Mouse (Mus musculus) C2C12 (cell line): ENCODE measurements around the gene Grin2a. TPM values are rescaled to one million over a fixed set of nuclear protein-coding genes. Genes with fewer than 3 reads are reported as not detected.

Experiments used
- H3K27me3 ChIP-seq: one replicate; pipeline ENCODE4 v1.6.1; 2011; ENCODE audit not compliant: control insufficient read depth, insufficient read depth, insufficient read length
- H3K36me3 ChIP-seq: one replicate; pipeline ENCODE4 v1.6.1; 2011; ENCODE audit not compliant: control insufficient read depth, insufficient read depth
- H3K4me3 ChIP-seq: one replicate; pipeline ENCODE4 v1.5.1; 2011; ENCODE audit warnings: mild to moderate bottlenecking, control low read depth; ENCODE audit not compliant: poor library complexity, insufficient read depth, severe bottlenecking
- H3K79me2 ChIP-seq: one replicate; pipeline ENCODE4 v1.6.1; 2011; ENCODE audit not compliant: control insufficient read depth, insufficient read depth
- H3K79me3 ChIP-seq: one replicate; pipeline ENCODE4 v1.6.1; 2011; ENCODE audit warnings: low read depth, control low read depth
- H3ac ChIP-seq: one replicate; pipeline ENCODE3; 2011; ENCODE audit warnings: low read depth; ENCODE audit not compliant: control insufficient read depth, insufficient read length
- CEBPB ChIP-seq: IDR thresholded peaks from one replicate; pipeline ENCODE4 v1.6.1; 2011; ENCODE audit warnings: low read depth, mild to moderate bottlenecking, control low read depth, moderate library complexity
- CTCF ChIP-seq: IDR thresholded peaks from one replicate; pipeline ENCODE4 v1.5.1; 2011; ENCODE audit not compliant: control insufficient read depth, insufficient read depth, insufficient read length
- FOSL1 ChIP-seq: IDR thresholded peaks from one replicate; pipeline ENCODE4 v1.8.0; 2011; ENCODE audit warnings: mild to moderate bottlenecking, low read length; ENCODE audit not compliant: poor library complexity, insufficient read depth, severe bottlenecking
- MAX ChIP-seq: IDR thresholded peaks from one replicate; pipeline ENCODE4 v1.6.1; 2011; ENCODE audit warnings: mild to moderate bottlenecking, control low read depth
- MYOD1 ChIP-seq: IDR thresholded peaks from one replicate; pipeline ENCODE4 v1.6.1; 2011; ENCODE audit warnings: low read depth; ENCODE audit not compliant: control insufficient read depth, insufficient read length
- MYOG ChIP-seq: IDR thresholded peaks from one replicate; pipeline ENCODE4 v1.6.1; 2011; ENCODE audit not compliant: control insufficient read depth, insufficient read length; ENCODE audit errors: extremely low read depth
- USF1 ChIP-seq: IDR thresholded peaks from one replicate; pipeline ENCODE4 v1.6.1; 2011; ENCODE audit warnings: low read depth, mild to moderate bottlenecking, control low read depth, moderate library complexity
- polyA plus RNA-seq: library from polyadenylated mRNA; unstranded; fragments of >200 nt; fragmentation: generic; extraction: Trizol; gene quantifications from one replicate; pipeline ENCODE4 v1.2.1, GENCODE M21; 2012; ENCODE audit warnings: missing spikeins

Gene Grin2a
- polyA plus RNA-seq, 1 experiment: 0.01 TPM

GRCm38 (mm10) chr16:9823686-9824085 is 171.7 kb downstream of the Grin2a start:
- Histone ChIP-seq H3K36me3 (no peaks in the 10 kb centered on the region), H3K27me3 (no peaks in the 10 kb centered on the region), H3K4me3 (no peak overlapping the region), H3K79me3 (no peaks in the 10 kb centered on the region), H3K79me2 (no peaks in the 10 kb centered on the region), H3ac (no peak overlapping the region)
- TF ChIP-seq CEBPB: no peak

DNA sequence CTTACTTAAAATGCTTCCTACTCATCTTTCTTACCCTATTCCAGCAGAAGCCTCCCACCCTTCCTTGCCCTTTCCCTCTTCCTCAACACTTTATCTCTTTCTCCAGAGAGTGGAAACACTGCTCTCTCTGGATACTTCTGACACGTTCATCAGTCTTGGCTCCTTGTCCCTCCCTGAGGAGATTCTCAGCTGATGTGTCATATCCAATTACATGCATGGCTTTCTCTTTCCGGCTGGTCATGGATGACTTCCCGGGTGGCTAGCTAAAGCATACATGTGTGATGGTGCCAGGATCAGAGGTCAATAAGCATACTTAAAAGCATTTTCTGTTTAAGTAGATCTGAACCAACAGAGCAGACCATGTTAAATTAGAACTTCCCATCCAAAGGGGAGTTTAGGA is 175.9 kb downstream of the Grin2a start:
- Histone ChIP-seq H3K27me3 (no peaks in the 10 kb centered on the region), H3K79me2 (no peaks in the 10 kb centered on the region), H3ac (no peak overlapping the region), H3K79me3 (no peaks in the 10 kb centered on the region), H3K4me3 (no peak overlapping the region), H3K36me3 (no peaks in the 10 kb centered on the region)
- TF ChIP-seq MYOG (no peak), USF1 (no peak), CTCF (no peak), MAX (no peak), FOSL1 (no peak), CEBPB (no peak), MYOD1 (no peak)

DNA sequence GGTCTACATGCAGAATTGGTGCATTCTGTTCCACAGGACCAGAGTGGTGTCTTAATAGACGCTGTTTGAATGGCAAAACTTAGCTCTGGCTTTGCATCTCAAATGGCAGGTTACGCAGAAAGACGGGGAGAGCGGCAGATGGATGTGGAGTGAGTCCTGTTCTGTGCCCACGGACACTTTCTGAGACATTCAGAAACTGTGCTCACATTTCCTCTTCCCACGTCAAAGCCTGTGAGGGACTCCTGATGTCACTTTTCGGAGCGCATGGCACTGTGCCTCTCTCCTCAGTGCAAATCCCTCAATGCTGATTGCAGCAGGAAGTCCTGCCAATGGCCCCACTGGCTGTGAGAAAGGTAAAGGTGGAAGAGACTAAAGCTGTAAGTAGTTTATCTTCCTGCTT is 194.0 kb downstream of the Grin2a start:
- no peak overlapping the region for H3ac ChIP-seq
- H3K36me3 ChIP-seq: no peaks in the 10 kb centered on the region
- TF ChIP-seq FOSL1 (no peak), CEBPB (no peak), USF1 (no peak), MAX (no peak), CTCF (no peak), MYOD1 (no peak), MYOG (no peak)
- H3K79me2 ChIP-seq: no peaks in the 10 kb centered on the region
- H3K79me3 ChIP-seq: no peaks in the 10 kb centered on the region
- H3K27me3 ChIP-seq: no peaks in the 10 kb centered on the region
- H3K4me3 ChIP-seq: no peak overlapping the region

- Histone ChIP-seq H3K36me3 (no peaks in the 10 kb centered on the region), H3K27me3 (no peaks in the 10 kb centered on the region), H3ac (no peak overlapping the region), H3K79me3 (no peaks in the 10 kb centered on the region), H3K79me2 (no peaks in the 10 kb centered on the region), H3K4me3 (no peak overlapping the region)
- TF ChIP-seq CEBPB: no peak
- TF ChIP-seq CTCF: no peak
- TF ChIP-seq MYOD1: no peak
- no peak for TF ChIP-seq MAX
- TF ChIP-seq FOSL1: no peak
- no peak for TF ChIP-seq USF1
- TF ChIP-seq MYOG: no peak
These were observed 195.1 kb downstream of the Grin2a start for GRCm38 (mm10) chr16:9800221-9800620.

DNA sequence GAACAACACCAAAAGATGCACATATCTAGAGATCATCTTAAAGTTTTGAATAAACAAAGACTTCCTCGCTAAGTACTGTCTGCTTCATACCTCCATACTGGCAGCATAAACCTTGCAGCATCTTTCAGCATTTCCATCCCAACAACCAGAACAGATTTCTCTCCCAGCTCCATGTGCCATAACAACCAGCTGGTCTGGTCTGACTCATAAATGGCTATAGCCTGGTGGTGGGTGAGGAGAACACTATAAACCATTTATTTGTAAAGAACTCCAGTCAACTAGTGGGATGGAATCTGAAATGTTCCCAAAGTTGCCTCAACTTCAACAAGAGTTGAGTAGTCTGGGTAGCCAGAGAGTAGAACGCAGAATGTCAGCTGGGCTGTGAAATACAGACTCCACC is 202.4 kb downstream of the Grin2a start:
- no peaks in the 10 kb centered on the region for H3K79me2 ChIP-seq
- no peak overlapping the region for H3K4me3 ChIP-seq
- TF ChIP-seq MAX (no peak), FOSL1 (no peak), USF1 (no peak), MYOG (no peak), CEBPB (no peak), MYOD1 (no peak), CTCF (no peak)
- H3K79me3 ChIP-seq: no peaks in the 10 kb centered on the region
- H3ac ChIP-seq: no peak overlapping the region
- no peaks in the 10 kb centered on the region for H3K36me3 ChIP-seq
- no peaks in the 10 kb centered on the region for H3K27me3 ChIP-seq

- TF ChIP-seq MYOG (no peak), MAX (no peak), CTCF (no peak), FOSL1 (no peak), CEBPB (no peak), MYOD1 (no peak), USF1 (no peak)
- Histone ChIP-seq H3K4me3 (no peak overlapping the region), H3ac (no peak overlapping the region), H3K36me3 (no peaks in the 10 kb centered on the region), H3K79me2 (no peaks in the 10 kb centered on the region), H3K79me3 (no peaks in the 10 kb centered on the region), H3K27me3 (no peaks in the 10 kb centered on the region)
These were observed 209.1 kb downstream of the Grin2a start for GRCm38 (mm10) chr16:9786261-9786660.
